Mouse (Mus musculus) cerebellum, adult 11-12 months (tissue): Measurements from ENCODE around the gene Tmprss9.

Experiments
- DNase-seq: peaks from one replicate; pipeline ENCODE4 v3.0.0; 2022

Tmprss9 gene

GRCm38 (mm10) chr10:80895100-80895499 is 23.5 kb downstream of the Tmprss9 start:
- peak; percentile 43 for DNase-seq

- DNase-seq = peak; percentile 35
These were observed 24.0 kb downstream of the Tmprss9 start for GRCm38 (mm10) chr10:80895697-80896096.

- peak; percentile 57 for DNase-seq
These were observed 25.2 kb downstream of the Tmprss9 start for GRCm38 (mm10) chr10:80896581-80897485.

- peak; percentile 58 for DNase-seq
These were observed 26.3 kb downstream of the Tmprss9 start for GRCm38 (mm10) chr10:80897861-80898510.

GRCm38 (mm10) chr10:80899074-80899473 is 27.4 kb downstream of the Tmprss9 start:
- DNase-seq = peak; percentile 72

GRCm38 (mm10) chr10:80899591-80900317 is 28.1 kb downstream of the Tmprss9 start:
- peak; percentile 76 for DNase-seq

GRCm38 (mm10) chr10:80900318-80901247 is 28.9 kb downstream of the Tmprss9 start, which contains the start of gene Timm13:
Gene Timm13 (minus strand): TSS chr10:80900969.
- DNase-seq = peak; percentile 99

GRCm38 (mm10) chr10:80901409-80902272 is 30.0 kb downstream of the Tmprss9 start:
- DNase-seq = peak; percentile 70

- DNase-seq = peak; percentile 48
These were observed 30.8 kb downstream of the Tmprss9 start for GRCm38 (mm10) chr10:80902273-80902940.

- DNase-seq = peak; percentile 64
These were observed 31.6 kb downstream of the Tmprss9 start for GRCm38 (mm10) chr10:80903282-80903681.

- peak; percentile 66 for DNase-seq
These were observed 32.5 kb downstream of the Tmprss9 start for GRCm38 (mm10) chr10:80904004-80904693.

GRCm38 (mm10) chr10:80904709-80905108 is 33.1 kb downstream of the Tmprss9 start:
- peak; percentile 51 for DNase-seq

GRCm38 (mm10) chr10:80909375-80910162 is 37.9 kb downstream of the Tmprss9 start:
- no peak for DNase-seq

GRCm38 (mm10) chr10:80911354-80911753 is 39.7 kb downstream of the Tmprss9 start:
- DNase-seq = no peak

- DNase-seq = no peak
These were observed 40.2 kb downstream of the Tmprss9 start for GRCm38 (mm10) chr10:80911891-80912290.

GRCm38 (mm10) chr10:80913364-80914011 is 41.8 kb downstream of the Tmprss9 start:
- peak; percentile 58 for DNase-seq

- peak; percentile 94 for DNase-seq
These were observed 42.6 kb downstream of the Tmprss9 start for GRCm38 (mm10) chr10:80914253-80914656.

GRCm38 (mm10) chr10:80915260-80915659 is 43.6 kb downstream of the Tmprss9 start:
- DNase-seq = no peak
